In genomic region chr8:103413589-103414575, GRCm38 (mm10) we compare ENCODE assay signal across 10 mouse cellular contexts.
DNase-seq lines count a peak whose midpoint lies in the region; ATAC-seq lines count a peak whose summit lies in the region.
"Had no signal": no experiment of that assay in that cellular context is flagged by ENCODE, and none has a peak within 500 bp of the region (broad histone marks: within the 10 kb centered on the region; RNA-seq: fewer than 3 reads in every experiment).

No protein-coding gene starts in this region.

- no peak overlapping the region for H3K4me3 ChIP-seq in lung, embryonic 15.5 days
- no peak overlapping the region for H3K4me3 ChIP-seq in embryonic facial prominence, embryonic 13.5 days
- no peak overlapping the region for H3K4me3 ChIP-seq in kidney, embryonic 16.5 days (ENCODE audit: low read length)
- H3K4me3 ChIP-seq: neural tube, embryonic 12.5 days had no signal

- no peak for DNase-seq in lung, postnatal 36 days
- DNase-seq in retina, embryonic 14.5 days (ENCODE audit: low spot score): peak; percentile 16
- DNase-seq in urinary bladder, postnatal 10 days (ENCODE audit: low spot score): no peak
- no peak for DNase-seq in gastrocnemius, postnatal 36 days
- DNase-seq: spleen, adult 18-20 months had no signal

- H3K27me3 ChIP-seq in lung, embryonic 15.5 days: no peaks in the 10 kb centered on the region
- no peaks in the 10 kb centered on the region for H3K27me3 ChIP-seq in embryonic facial prominence, embryonic 13.5 days
- no peaks in the 10 kb centered on the region for H3K27me3 ChIP-seq in kidney, embryonic 16.5 days (ENCODE audit: insufficient read depth, low read length)
- H3K27me3 ChIP-seq: neural tube, embryonic 12.5 days had no signal

- H3K4me2 ChIP-seq in lung, embryonic 15.5 days: no peak overlapping the region
- H3K4me2 ChIP-seq in embryonic facial prominence, embryonic 13.5 days: no peak overlapping the region
- H3K4me2 ChIP-seq in kidney, embryonic 16.5 days (replicated peaks; ENCODE audit: low read depth, low read length): no peak overlapping the region
- H3K4me2 ChIP-seq: neural tube, embryonic 12.5 days had no signal

- H3K9me3 ChIP-seq in lung, embryonic 15.5 days: no peaks in the 10 kb centered on the region
- no peaks in the 10 kb centered on the region for H3K9me3 ChIP-seq in embryonic facial prominence, embryonic 13.5 days
- H3K9me3 ChIP-seq in kidney, embryonic 16.5 days (ENCODE audit: low read length): no peaks in the 10 kb centered on the region
- H3K9me3 ChIP-seq: neural tube, embryonic 12.5 days had no signal

- H3K27ac ChIP-seq in lung, embryonic 15.5 days: peak overlapping the region; percentile 72
- peak overlapping the region; percentile 79 for H3K27ac ChIP-seq in embryonic facial prominence, embryonic 13.5 days
- peak overlapping the region; percentile 69 for H3K27ac ChIP-seq in kidney, embryonic 16.5 days (ENCODE audit: low read length)
- H3K27ac ChIP-seq: macrophage; neural tube, embryonic 12.5 days had no signal

- WGBS in lung, embryonic 15.5 days: 45% methylated on average over 11 of the region's 11 CpGs
- whole genome bisulfite sequencing in embryonic facial prominence, embryonic 13.5 days: 41% methylated on average over 11 of the region's 11 CpGs
- WGBS in kidney, embryonic 16.5 days: 51% methylated on average over 11 of the region's 11 CpGs

- H3K4me1 ChIP-seq in lung, embryonic 15.5 days: peaks cover 11% of the 10 kb centered on the region
- peaks cover 28% of the 10 kb centered on the region for H3K4me1 ChIP-seq in embryonic facial prominence, embryonic 13.5 days
- peaks cover 21% of the 10 kb centered on the region for H3K4me1 ChIP-seq in kidney, embryonic 16.5 days (ENCODE audit: insufficient read depth, low read length)
- H3K4me1 ChIP-seq: neural tube, embryonic 12.5 days had no signal

- H3K36me3 ChIP-seq in lung, embryonic 15.5 days: no peaks in the 10 kb centered on the region
- no peaks in the 10 kb centered on the region for H3K36me3 ChIP-seq in embryonic facial prominence, embryonic 13.5 days
- H3K36me3 ChIP-seq in kidney, embryonic 16.5 days (ENCODE audit: insufficient read depth, low read length): no peaks in the 10 kb centered on the region
- H3K36me3 ChIP-seq: neural tube, embryonic 12.5 days had no signal

- no peak overlapping the region for H3K9ac ChIP-seq in lung, embryonic 15.5 days
- H3K9ac ChIP-seq in embryonic facial prominence, embryonic 13.5 days: no peak overlapping the region
- H3K9ac ChIP-seq in kidney, embryonic 16.5 days (replicated peaks; ENCODE audit: low read length): no peak overlapping the region
- H3K9ac ChIP-seq: neural tube, embryonic 12.5 days had no signal

- intact Hi-C loops in gastrocnemius, postnatal 36 days (cut with DNase I): no loop called here

- ATAC-seq in lung, embryonic 15.5 days (ENCODE audit: borderline replicate concordance, extremely low read depth, low FRiP score, low TSS enrichment): peak; percentile 40
- ATAC-seq in embryonic facial prominence, embryonic 13.5 days (ENCODE audit: insufficient number of reproducible peaks, insufficient read depth, low FRiP score, low TSS enrichment, low read depth): no peak
- ATAC-seq in kidney, embryonic 16.5 days (ENCODE audit: low FRiP score, low TSS enrichment): peak; percentile 50; the same call in 1 of the 2 replicates
